Mouse (Mus musculus) liver, postnatal 0 days (tissue): ENCODE measurements at regions not wholly inside any gene's neighbourhood (a gene's known extent, or its start where the extent isn't known, plus 50 kb on each side); places are given as distances from the start of the nearest gene placed in this dataset.

Experiments
- ATAC-seq: fragments of 200-750 bp; cut with Nextera tagmentation; 2 replicates; pipeline ENCODE4 v1.8.0; 2017; ENCODE audit warnings: mild to moderate bottlenecking, moderate library complexity
- DNase-seq: peaks from one replicate; pipeline ENCODE4 v3.0.0-alpha.2; 2016
- H3K27ac ChIP-seq: fragments of 300-500 bp; sonication (generic); 2 replicates; pipeline ENCODE4 v1.5.1; 2014; ENCODE audit warnings: antibody characterized with exemption, moderate library complexity, mild to moderate bottlenecking, low read depth
- H3K27me3 ChIP-seq: fragments of 300-500 bp; sonication (generic); 2 replicates; pipeline ENCODE4 v1.6.1; 2014; ENCODE audit warnings: low read length, control low read depth, mixed read lengths; ENCODE audit not compliant: insufficient read depth
- H3K36me3 ChIP-seq: fragments of 300-500 bp; sonication (generic); replicated peaks from 2 replicates; pipeline ENCODE4 v1.6.1; 2014; ENCODE audit warnings: mild to moderate bottlenecking, control low read depth, low read length, moderate library complexity, mixed read lengths; ENCODE audit not compliant: insufficient read depth
- H3K4me1 ChIP-seq: fragments of 300-500 bp; sonication (generic); 2 replicates; pipeline ENCODE4 v1.6.1; 2014; ENCODE audit warnings: antibody characterized with exemption, mild to moderate bottlenecking, control low read depth; ENCODE audit not compliant: insufficient read depth
- H3K4me2 ChIP-seq: fragments of 300-500 bp; sonication (generic); 2 replicates; pipeline ENCODE4 v1.6.1; 2014; ENCODE audit warnings: low read depth, mild to moderate bottlenecking, low read length, moderate library complexity, mixed read lengths
- H3K4me3 ChIP-seq: fragments of 300-500 bp; sonication (generic); 2 replicates; pipeline ENCODE4 v1.5.1; 2014; ENCODE audit warnings: low read depth, low read length
- H3K9ac ChIP-seq: fragments of 300-500 bp; sonication (generic); replicated peaks from 2 replicates; pipeline ENCODE4 v1.6.1; 2014; ENCODE audit warnings: mild to moderate bottlenecking, moderate library complexity
- H3K9me3 ChIP-seq: fragments of 300-500 bp; sonication (generic); 2 replicates; pipeline ENCODE4 v1.6.1; 2016; ENCODE audit warnings: mild to moderate bottlenecking, control low read depth, low read length, mixed read lengths
- CTCF ChIP-seq: sonication (generic); IDR thresholded peaks from 2 replicates; pipeline ENCODE4 v1.5.1; 2016; ENCODE audit warnings: antibody characterized with exemption, low read depth
- EP300 ChIP-seq: IDR thresholded peaks from 2 replicates; pipeline ENCODE4 v1.6.1; 2016; ENCODE audit warnings: antibody characterized with exemption, low read depth, mild to moderate bottlenecking
- WGBS: fragments of 180-500 bp; shearing (Covaris S2); extraction: QIAGEN DNeasy Blood & Tissue Kit; methylation state at CpG from one replicate; pipeline ENCODE4 v1.1.7; 2014; ENCODE audit not compliant: insufficient replicate concordance; 5-methylcytosine and 5-hydroxymethylcytosine counted together

DNA sequence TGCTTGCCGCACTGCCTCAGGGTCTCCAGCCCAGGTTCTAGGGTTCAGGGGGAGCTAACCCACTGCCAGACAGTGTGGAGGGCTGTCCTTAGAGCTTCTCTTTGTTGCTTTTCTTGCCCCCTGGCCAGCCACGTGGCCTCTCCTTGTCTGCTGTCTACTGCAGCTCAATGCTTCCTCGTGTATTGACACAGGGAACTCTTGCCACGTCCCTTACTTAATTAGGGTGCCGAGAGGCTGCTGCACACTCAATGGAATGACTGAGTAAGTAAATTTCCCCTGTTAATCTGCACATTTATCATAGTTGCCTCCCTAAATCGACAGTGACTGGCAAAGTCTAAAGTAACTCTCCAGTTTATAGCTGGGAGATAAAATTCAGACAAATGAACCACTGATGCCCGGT, 304.4 kb upstream of the Mki67 start:
- Histone ChIP-seq H3K9me3 (no peaks in the 10 kb centered on the region), H3K27ac (no peak overlapping the region)
- ATAC-seq, result no peak

DNA sequence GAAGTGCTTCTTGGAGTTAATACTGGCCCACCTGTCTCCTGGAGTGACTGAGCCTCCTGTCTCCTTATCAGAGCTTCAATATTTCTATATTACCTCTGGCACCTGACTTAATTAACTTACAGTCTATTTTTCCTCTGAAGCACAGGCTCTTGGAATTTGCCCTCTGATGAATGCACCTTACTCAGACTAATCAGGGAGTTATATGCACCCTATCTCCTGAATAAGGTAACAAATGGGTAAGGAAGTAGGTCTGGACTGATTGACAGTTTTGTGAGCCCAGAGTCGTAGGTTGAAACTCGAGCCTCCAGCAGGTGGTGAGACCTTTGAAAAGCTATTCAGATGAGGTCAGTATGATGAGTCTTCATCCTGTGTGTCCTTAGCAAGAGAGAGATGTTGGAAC, 304.9 kb upstream of the Mki67 start:
- 30% methylated on average over 2 of the region's 2 CpGs for WGBS
- H3K4me2 ChIP-seq, result no peak overlapping the region
- H3K36me3 ChIP-seq, result no peaks in the 10 kb centered on the region
- no peaks in the 10 kb centered on the region for H3K4me1 ChIP-seq
- no peak overlapping the region for H3K4me3 ChIP-seq
- ATAC-seq (no peak), DNase-seq (no peak)
- H3K27ac ChIP-seq, result no peak overlapping the region
- no peaks in the 10 kb centered on the region for H3K9me3 ChIP-seq
- TF ChIP-seq EP300 (no peak), CTCF (no peak)
- no peak overlapping the region for H3K9ac ChIP-seq
- no peaks in the 10 kb centered on the region for H3K27me3 ChIP-seq

More for the DNA sequence above, 304.4 kb upstream of the Mki67 start:
- Histone ChIP-seq H3K36me3 (no peaks in the 10 kb centered on the region), H3K9ac (no peak overlapping the region), H3K27me3 (no peaks in the 10 kb centered on the region), H3K4me3 (no peak overlapping the region), H3K4me2 (no peak overlapping the region), H3K4me1 (no peaks in the 10 kb centered on the region)
- DNase-seq, result no peak
- 63% methylated on average over 7 of the region's 7 CpGs for WGBS
- TF ChIP-seq EP300, result no peak
- no peak for TF ChIP-seq CTCF

DNA sequence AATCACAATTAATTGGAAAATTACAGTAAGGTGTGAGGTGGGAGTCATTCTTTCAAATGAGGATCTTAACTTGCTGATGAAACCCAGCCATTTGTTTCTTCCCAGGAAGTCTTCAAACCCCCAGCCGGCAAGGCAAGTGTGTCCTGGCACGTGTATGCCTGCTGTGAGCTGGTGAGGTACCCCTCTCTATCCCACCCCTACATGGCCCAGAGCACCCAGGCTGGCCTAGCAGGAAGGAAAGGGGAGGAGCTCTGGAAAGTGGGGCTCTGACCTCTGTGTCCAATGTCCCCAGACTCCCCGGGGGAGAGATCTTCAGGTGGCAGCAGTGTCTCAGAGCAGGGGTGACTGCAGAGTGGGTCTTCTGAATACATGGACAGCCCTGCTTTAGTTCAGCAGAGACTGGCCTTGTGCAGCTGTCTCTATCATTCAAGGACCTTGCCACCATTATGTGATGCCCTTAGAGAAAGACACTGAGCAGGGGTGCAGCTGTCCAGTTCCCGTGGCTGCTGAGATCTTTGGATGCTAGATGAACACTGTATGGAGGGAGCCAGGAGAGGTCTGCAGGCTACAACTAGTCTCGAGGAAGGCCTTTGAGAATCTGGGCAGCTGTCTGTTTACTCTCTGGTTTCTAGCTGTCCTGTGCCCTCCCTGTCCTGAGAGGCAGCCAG, 306.8 kb upstream of the Mki67 start:
- 54% methylated on average over 5 of the region's 5 CpGs for WGBS

DNA sequence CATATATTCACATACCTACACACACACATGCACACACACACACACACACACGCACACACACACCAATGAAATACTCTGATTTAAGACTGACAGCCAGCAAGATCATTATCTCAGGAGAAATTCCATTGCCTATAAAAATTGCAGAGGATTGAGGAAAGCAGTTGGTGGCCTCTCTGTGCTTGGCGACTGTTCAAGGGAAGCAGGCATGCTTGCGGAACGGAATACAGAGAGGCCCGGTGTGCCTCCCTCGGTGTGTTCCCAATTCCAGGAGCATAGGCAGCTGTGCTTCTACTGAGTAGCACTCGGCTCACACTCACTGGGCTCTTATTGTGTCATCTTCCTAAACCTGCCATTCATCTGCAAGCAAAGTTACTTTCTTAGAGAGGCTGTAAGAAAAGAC, 310.3 kb upstream of the Mki67 start:
- H3K4me3 ChIP-seq, result no peak overlapping the region
- no peaks in the 10 kb centered on the region for H3K9me3 ChIP-seq
- H3K27me3 ChIP-seq, result no peaks in the 10 kb centered on the region
- no peak for DNase-seq
- no peak overlapping the region for H3K27ac ChIP-seq
- WGBS, result 77% methylated on average over 7 of the region's 7 CpGs
- no peak overlapping the region for H3K4me2 ChIP-seq
- TF ChIP-seq CTCF (no peak), EP300 (no peak)
- ATAC-seq, result no peak
- H3K36me3 ChIP-seq, result no peaks in the 10 kb centered on the region
- no peaks in the 10 kb centered on the region for H3K4me1 ChIP-seq
- H3K9ac ChIP-seq, result no peak overlapping the region

More for the DNA sequence above, 306.8 kb upstream of the Mki67 start:
- Histone ChIP-seq H3K4me1 (no peaks in the 10 kb centered on the region), H3K4me2 (no peak overlapping the region), H3K9ac (no peak overlapping the region), H3K9me3 (no peaks in the 10 kb centered on the region), H3K36me3 (no peaks in the 10 kb centered on the region), H3K4me3 (no peak overlapping the region), H3K27me3 (no peaks in the 10 kb centered on the region), H3K27ac (no peak overlapping the region)
- TF ChIP-seq CTCF (no peak), EP300 (no peak)
- ATAC-seq (no peak), DNase-seq (no peak)

DNA sequence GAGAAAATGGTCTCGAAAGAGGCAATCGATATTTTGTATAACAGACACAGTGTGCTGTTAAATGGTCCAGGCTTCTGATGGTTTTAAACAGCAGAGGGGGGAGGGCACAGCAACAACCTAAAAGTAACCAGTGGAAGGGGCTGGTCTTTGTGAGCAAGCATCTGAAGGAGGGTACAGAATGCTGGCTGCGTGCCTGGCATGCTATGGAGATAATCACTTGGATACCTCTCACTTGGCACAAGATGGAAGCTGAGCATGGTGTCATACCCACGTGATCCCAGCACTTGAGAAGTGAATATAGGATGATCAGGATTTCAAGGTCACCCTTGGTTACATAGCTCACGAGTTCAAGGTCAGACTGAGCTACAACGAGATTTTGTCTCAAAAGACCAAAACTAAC, 315.9 kb upstream of the Mki67 start:
- no peaks in the 10 kb centered on the region for H3K4me1 ChIP-seq
- H3K9me3 ChIP-seq, result no peaks in the 10 kb centered on the region
- ATAC-seq (no peak), DNase-seq (no peak)
- no peaks in the 10 kb centered on the region for H3K27me3 ChIP-seq
- H3K4me3 ChIP-seq, result no peak overlapping the region
- TF ChIP-seq EP300 (no peak), CTCF (no peak)
- H3K4me2 ChIP-seq, result no peak overlapping the region
- no peak overlapping the region for H3K27ac ChIP-seq
- no peaks in the 10 kb centered on the region for H3K36me3 ChIP-seq
- H3K9ac ChIP-seq, result no peak overlapping the region
- 76% methylated on average over 6 of the region's 6 CpGs for WGBS

DNA sequence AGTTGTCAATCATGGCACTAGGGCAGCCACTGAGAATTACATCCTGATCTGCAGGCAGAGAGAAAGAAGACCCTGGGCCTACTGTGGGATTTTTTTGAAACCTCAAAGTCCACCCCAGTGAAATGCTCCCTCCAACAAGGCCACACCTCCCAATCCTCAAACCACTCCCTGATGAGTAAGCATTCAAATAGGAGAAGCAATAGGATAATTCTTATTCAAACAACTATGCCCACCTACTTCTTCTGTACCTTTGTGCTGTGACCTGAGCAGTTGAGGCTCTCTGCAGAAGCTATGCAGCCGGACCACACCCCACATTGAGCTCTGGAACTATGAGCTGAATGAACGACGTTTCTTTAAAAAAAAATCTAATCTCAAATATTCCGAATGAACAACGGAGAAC, 317.4 kb upstream of the Mki67 start:
- Histone ChIP-seq H3K4me3 (no peak overlapping the region), H3K36me3 (no peaks in the 10 kb centered on the region), H3K27ac (no peak overlapping the region), H3K9ac (no peak overlapping the region), H3K4me2 (no peak overlapping the region), H3K4me1 (no peaks in the 10 kb centered on the region), H3K9me3 (no peaks in the 10 kb centered on the region), H3K27me3 (no peaks in the 10 kb centered on the region)
- WGBS, result 74% methylated on average over 5 of the region's 5 CpGs
- DNase-seq, result no peak
- no peak for TF ChIP-seq EP300
- no peak for TF ChIP-seq CTCF
- no peak for ATAC-seq

DNA sequence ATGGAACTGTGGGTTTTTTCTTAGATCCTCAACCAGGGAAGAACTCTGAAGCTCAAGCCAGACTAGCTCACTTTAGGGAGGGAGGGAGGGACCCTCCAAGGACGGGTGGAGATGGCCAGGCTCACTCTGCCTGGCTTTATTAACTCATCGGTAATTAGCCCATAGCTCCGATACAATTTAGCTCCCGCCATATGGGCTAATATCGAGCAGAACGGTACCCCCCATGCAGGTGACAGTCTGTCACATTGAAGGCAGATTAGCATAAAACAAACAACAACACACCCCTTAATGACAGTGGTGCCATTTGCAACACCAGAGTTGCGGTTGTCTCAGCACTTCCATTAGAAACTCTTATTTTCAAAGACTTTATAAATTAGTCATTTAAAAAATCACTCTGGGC, 319.6 kb upstream of the Mki67 start:
- WGBS, result 56% methylated on average over 7 of the region's 7 CpGs
- Histone ChIP-seq H3K9me3 (no peaks in the 10 kb centered on the region), H3K4me2 (no peak overlapping the region), H3K36me3 (no peaks in the 10 kb centered on the region), H3K4me3 (no peak overlapping the region), H3K27me3 (no peaks in the 10 kb centered on the region), H3K27ac (no peak overlapping the region), H3K9ac (no peak overlapping the region), H3K4me1 (no peaks in the 10 kb centered on the region)
- no peak for DNase-seq
- ATAC-seq, result no peak
- TF ChIP-seq EP300 (no peak), CTCF (no peak)
